Comparison of ENCODE assay signal across 9 mouse cellular contexts in genomic region chr12:100937441-100938360, GRCm38 (mm10). TPM values are rescaled to one million over a fixed set of nuclear protein-coding genes. Genes with fewer than 3 reads are reported as not detected.
A peak's percentile ranks its signal among the peaks of the same experiment; 100 is the strongest.
DNase-seq lines count a peak whose midpoint lies in the region; ATAC-seq and TF ChIP-seq lines count a peak whose summit lies in the region.
"Had no signal": no experiment of that assay in that cellular context is flagged by ENCODE, and none has a peak within 500 bp of the region (broad histone marks: within the 10 kb centered on the region; RNA-seq: fewer than 3 reads in every experiment).

No protein-coding gene starts in this region.

- 84% methylated on average over 21 of the region's 21 CpGs for WGBS in forebrain, embryonic 10.5 days
- 69% methylated on average over 21 of the region's 21 CpGs for WGBS in forebrain, embryonic 16.5 days
- WGBS in lung, embryonic 14.5 days = 58% methylated on average over 21 of the region's 21 CpGs

- TF ChIP-seq POLR2A in brain, embryonic 14.5 days (IDR thresholded peaks at IDR 0.05; ENCODE audit: borderline replicate concordance, extremely low read depth, insufficient read depth, insufficient read length, poor library complexity, severe bottlenecking) = no peak

- peaks cover 10% of the 10 kb centered on the region for H3K4me1 ChIP-seq in forebrain, embryonic 10.5 days
- H3K4me1 ChIP-seq in forebrain, embryonic 16.5 days (replicated peaks; ENCODE audit: control insufficient read depth, insufficient read depth, low read length) = no peaks in the 10 kb centered on the region
- H3K4me1 ChIP-seq in lung, embryonic 14.5 days (ENCODE audit: insufficient read depth) = no peaks in the 10 kb centered on the region

- H3K27me3 ChIP-seq in forebrain, embryonic 10.5 days (ENCODE audit: poor library complexity, severe bottlenecking) = no peaks in the 10 kb centered on the region
- no peaks in the 10 kb centered on the region for H3K27me3 ChIP-seq in forebrain, embryonic 16.5 days (replicated peaks; ENCODE audit: control insufficient read depth, insufficient read depth, low read length)
- no peaks in the 10 kb centered on the region for H3K27me3 ChIP-seq in lung, embryonic 14.5 days (ENCODE audit: insufficient read depth, low read length)
- H3K27me3 ChIP-seq: liver, embryonic 15.5 days had no signal

- H3K36me3 ChIP-seq in forebrain, embryonic 10.5 days (replicated peaks) = peaks cover 99% of the 10 kb centered on the region
- peaks cover 18% of the 10 kb centered on the region for H3K36me3 ChIP-seq in forebrain, embryonic 16.5 days (ENCODE audit: control insufficient read depth, insufficient read depth)
- peaks cover 39% of the 10 kb centered on the region for H3K36me3 ChIP-seq in lung, embryonic 14.5 days (ENCODE audit: insufficient read depth)

- H3K4me3 ChIP-seq in forebrain, embryonic 10.5 days = no peak overlapping the region
- H3K4me3 ChIP-seq in forebrain, embryonic 16.5 days (replicated peaks; ENCODE audit: low read length) = no peak overlapping the region
- H3K4me3 ChIP-seq in lung, embryonic 14.5 days (ENCODE audit: low read depth, low read length) = no peak overlapping the region
- H3K4me3 ChIP-seq: liver, embryonic 15.5 days had no signal

- no peak for DNase-seq in forebrain, embryonic 10.5 days (ENCODE audit: extremely low spot score, low spot score)
- DNase-seq in brain, embryonic 14.5 days (ENCODE audit: low read depth) = peak; percentile 42
- DNase-seq in heart, postnatal 25 days (ENCODE audit: low spot score) = peak; percentile 42
- DNase-seq in lung, embryonic 14.5 days = peak; percentile 53
- no peak for DNase-seq in spleen, postnatal 36 days (ENCODE audit: low spot score in 2 of 2)
- DNase-seq in retina, embryonic 14.5 days (ENCODE audit: low spot score) = no peak

- H3K27ac ChIP-seq in forebrain, embryonic 10.5 days = 0 out of 2 replicates have a peak overlapping the region, but pooled peaks have one; percentile 2
- H3K27ac ChIP-seq in forebrain, embryonic 16.5 days (ENCODE audit: low read length) = no peak overlapping the region
- H3K27ac ChIP-seq in lung, embryonic 14.5 days (ENCODE audit: low read depth) = peak overlapping the region; percentile 63
- H3K27ac ChIP-seq: liver, embryonic 15.5 days had no signal

- ATAC-seq in forebrain, embryonic 16.5 days = no peak
- ATAC-seq in lung, embryonic 14.5 days (ENCODE audit: insufficient read depth) = peak; percentile 50; the same call in 1 of the 2 replicates
- no peak for ATAC-seq in erythroid progenitor cell, adult 5-6 weeks (replicated peaks; ENCODE audit: low FRiP score, poor library complexity, severe bottlenecking)

- H3K9ac ChIP-seq in forebrain, embryonic 16.5 days (replicated peaks; ENCODE audit: low read depth, low read length) = no peak overlapping the region
- no peak overlapping the region for H3K9ac ChIP-seq in lung, embryonic 14.5 days
- H3K9ac ChIP-seq: liver, embryonic 15.5 days had no signal

- no peaks in the 10 kb centered on the region for H3K9me3 ChIP-seq in forebrain, embryonic 10.5 days
- H3K9me3 ChIP-seq in forebrain, embryonic 16.5 days (ENCODE audit: control insufficient read depth, low read length) = no peaks in the 10 kb centered on the region
- no peaks in the 10 kb centered on the region for H3K9me3 ChIP-seq in lung, embryonic 14.5 days (ENCODE audit: low read depth, low read length)
- H3K9me3 ChIP-seq: liver, embryonic 15.5 days had no signal

- no peak for TF ChIP-seq CTCF in brain, embryonic 14.5 days (IDR thresholded peaks at IDR 0.05; ENCODE audit: borderline replicate concordance, extremely low read depth, insufficient read depth, insufficient read length)
- no peak for TF ChIP-seq CTCF in lung, embryonic 14.5 days (IDR thresholded peaks at IDR 0.05; ENCODE audit: low read depth)

- intact Hi-C loops in heart, postnatal 25 days (cut with DNase I) = loop anchor here (1.0 kb wide), 1 partner anchor 15 kb away; no protein-coding TSS in a partner anchor

- H3K4me2 ChIP-seq in forebrain, embryonic 16.5 days (ENCODE audit: low read length) = no peak overlapping the region
- H3K4me2 ChIP-seq in lung, embryonic 14.5 days = no peak overlapping the region
- H3K4me2 ChIP-seq: liver, embryonic 15.5 days had no signal

RNA-seq across cellular contexts. Expression of gene Gpr68, which starts 29.7 kb away (rescaled TPM):
- 0.30 and 0.36 TPM in 2 replicates for polyA plus RNA-seq in forebrain, embryonic 10.5 days (2016; fragmentation: Nextera tagmentation; extraction: Ambion mirVana)
- polyA plus RNA-seq in forebrain, embryonic 16.5 days (2015; fragmentation: Nextera tagmentation; extraction: Ambion mirVana) = 0.87 and 1.7 TPM in 2 replicates
- polyA plus RNA-seq in brain, embryonic 14.5 days (2012; rRNA removed) = 1.8 and 3.4 TPM in 2 replicates
- under 1 TPM; 0.23 to 0.92 TPM for total RNA-seq in heart, postnatal 25 days (2021)
- polyA plus RNA-seq in lung, embryonic 14.5 days (2014; fragmentation: Nextera tagmentation; extraction: Ambion mirVana) = 0.20 and 0.32 TPM in 2 replicates
- 0.42 and 1.4 TPM in 2 replicates for total RNA-seq in erythroid progenitor cell, adult 5-6 weeks (2015; ENCODE audit: low replicate concordance)
- total RNA-seq in erythroid progenitor cell, adult 5-6 weeks (2017; ENCODE audit: low replicate concordance) = 0.26 TPM in 1 of 2 replicates, not detected in the other

Comparison
In these comparisons a context has a peak if more than half of its experiments do, and no peak if none do; other contexts are left out.
1. DNase-seq: peak in brain, embryonic 14.5 days (single experiment), heart, postnatal 25 days (single experiment) and lung, embryonic 14.5 days (single experiment); none in forebrain, embryonic 10.5 days (single experiment), spleen, postnatal 36 days (0 of 2) and retina, embryonic 14.5 days (single experiment).